Mouse (Mus musculus) liver, embryonic 16.5 days (tissue): ENCODE measurements around the gene Ywhab. TPM values are rescaled to one million over a fixed set of nuclear protein-coding genes. Genes with fewer than 3 reads are reported as not detected.
A peak's percentile ranks its signal among the peaks of the same experiment; 100 is the strongest.

Experiments
- ATAC-seq: fragments of 200-750 bp; cut with Nextera tagmentation; 2 replicates; pipeline ENCODE4 v1.8.0; 2017; ENCODE audit warnings: low read depth, mild to moderate bottlenecking, moderate number of reproducible peaks, moderate library complexity
- H3K27ac ChIP-seq: fragments of 300-500 bp; sonication (generic); 2 replicates; pipeline ENCODE4 v1.5.1; 2014; ENCODE audit warnings: mild to moderate bottlenecking, low read length
- H3K27me3 ChIP-seq: fragments of 300-500 bp; sonication (generic); 2 replicates; pipeline ENCODE4 v1.6.1; 2014; ENCODE audit warnings: low read depth, low read length, mixed read lengths; ENCODE audit not compliant: control insufficient read depth, insufficient read depth
- H3K36me3 ChIP-seq: fragments of 300-500 bp; sonication (generic); 2 replicates; pipeline ENCODE4 v1.6.1; 2014; ENCODE audit warnings: mild to moderate bottlenecking; ENCODE audit not compliant: control insufficient read depth, insufficient read depth
- H3K4me1 ChIP-seq: fragments of 300-500 bp; sonication (generic); 2 replicates; pipeline ENCODE4 v1.6.1; 2014; ENCODE audit warnings: low read depth, low read length, mixed read lengths; ENCODE audit not compliant: control insufficient read depth
- H3K4me2 ChIP-seq: fragments of 300-500 bp; sonication (generic); 2 replicates; pipeline ENCODE4 v1.6.1; 2014; ENCODE audit warnings: low read depth, low read length, mixed read lengths
- H3K4me3 ChIP-seq: fragments of 300-500 bp; sonication (generic); 2 replicates; pipeline ENCODE4 v1.5.1; 2014; ENCODE audit warnings: low read depth, mild to moderate bottlenecking, low read length
- H3K9ac ChIP-seq: fragments of 300-500 bp; sonication (generic); 2 replicates; pipeline ENCODE4 v1.6.1; 2014; ENCODE audit warnings: low read depth, low read length
- H3K9me3 ChIP-seq: fragments of 300-500 bp; sonication (generic); replicated peaks from 2 replicates; pipeline ENCODE4 v1.6.1; 2016; ENCODE audit warnings: low read length; ENCODE audit not compliant: control insufficient read depth
- WGBS: fragments of 180-500 bp; shearing (Covaris S2); extraction: QIAGEN DNeasy Blood & Tissue Kit; methylation state at CpG from one replicate; pipeline ENCODE4 v1.1.7; 2014; ENCODE audit not compliant: insufficient replicate concordance; 5-methylcytosine and 5-hydroxymethylcytosine counted together
- polyA plus RNA-seq: library from polyadenylated mRNA; unstranded; fragments of >200 nt; fragmentation: Nextera tagmentation; extraction: Ambion mirVana; gene quantifications from 2 replicates; pipeline ENCODE4 v1.2.1, GENCODE M21; 2015

The Ywhab gene
- polyA plus RNA-seq, 1 experiment from 2014 or later, result 82.9 TPM

- H3K4me3 ChIP-seq, result peak overlapping the region; percentile 37
- no peaks in the 10 kb centered on the region for H3K27me3 ChIP-seq
- H3K27ac ChIP-seq, result no peak overlapping the region
- 2% methylated on average over 13 of the region's 16 CpGs for WGBS
- H3K36me3 ChIP-seq, result no peaks in the 10 kb centered on the region
- ATAC-seq, result peak; percentile 77
- H3K9me3 ChIP-seq, result no peaks in the 10 kb centered on the region
- H3K4me1 ChIP-seq, result peaks cover 3% of the 10 kb centered on the region; the same call in 1 of the 2 replicates
- H3K4me2 ChIP-seq, result peak overlapping the region; percentile 59
- H3K9ac ChIP-seq, result no peak overlapping the region
Observed at GRCm38 (mm10) chr2:164047197-164047690, 52.5 kb downstream of the Ywhab start.

GRCm38 (mm10) chr2:164053767-164054166, 59.0 kb downstream of the Ywhab start:
- Histone ChIP-seq H3K4me2 (no peak overlapping the region), H3K9ac (no peak overlapping the region), H3K4me1 (no peaks in the 10 kb centered on the region), H3K4me3 (no peak overlapping the region), H3K27me3 (no peaks in the 10 kb centered on the region), H3K36me3 (peaks cover 19% of the 10 kb centered on the region), H3K27ac (no peak overlapping the region), H3K9me3 (no peaks in the 10 kb centered on the region)
- WGBS, result 76% methylated on average over 8 of the region's 8 CpGs
- no peak for ATAC-seq

- Histone ChIP-seq H3K9ac (no peak overlapping the region), H3K27me3 (no peaks in the 10 kb centered on the region), H3K9me3 (no peaks in the 10 kb centered on the region), H3K4me3 (no peak overlapping the region), H3K36me3 (peaks cover 19% of the 10 kb centered on the region), H3K4me2 (no peak overlapping the region), H3K4me1 (no peaks in the 10 kb centered on the region), H3K27ac (no peak overlapping the region)
- no peak for ATAC-seq
- 79% methylated on average over 8 of the region's 8 CpGs for WGBS
Observed at GRCm38 (mm10) chr2:164054671-164055070, 59.9 kb downstream of the Ywhab start.

- H3K9me3 ChIP-seq, result no peaks in the 10 kb centered on the region
- H3K27me3 ChIP-seq, result no peaks in the 10 kb centered on the region
- H3K4me2 ChIP-seq, result no peak overlapping the region
- no peak overlapping the region for H3K4me3 ChIP-seq
- peaks cover 22% of the 10 kb centered on the region for H3K36me3 ChIP-seq
- no peak for ATAC-seq
- no peaks in the 10 kb centered on the region for H3K4me1 ChIP-seq
- WGBS, result 86% methylated on average over 8 of the region's 8 CpGs
- H3K9ac ChIP-seq, result no peak overlapping the region
- H3K27ac ChIP-seq, result no peak overlapping the region
Observed at GRCm38 (mm10) chr2:164059634-164060235, 65.0 kb downstream of the Ywhab start.

Other genes with a start within 250 kb of the Ywhab start
- gene Ada, start 244.7 kb upstream of the Ywhab start, polyA plus RNA-seq, result 3.4 and 3.5 TPM in 2 replicates
- gene Ccn5, start 174.1 kb upstream of the Ywhab start, polyA plus RNA-seq, result 0.05 TPM in 2 replicates
- not detected in 2 replicates for gene Kcnk15, start 141.3 kb upstream of the Ywhab start, polyA plus RNA-seq
- 0.18 and 0.26 TPM in 2 replicates for gene Rims4, start 76.3 kb upstream of the Ywhab start, polyA plus RNA-seq
- 0.20 and 0.34 TPM in 2 replicates for gene Pabpc1l, start 30.5 kb downstream of the Ywhab start, polyA plus RNA-seq
- 12.8 and 14.0 TPM in 2 replicates for gene Stk4, start 75.4 kb downstream of the Ywhab start, polyA plus RNA-seq
- gene Tomm34, start 76.2 kb downstream of the Ywhab start, polyA plus RNA-seq, result 16.2 and 16.9 TPM in 2 replicates
- not detected in 2 replicates for gene Kcns1, start 176.2 kb downstream of the Ywhab start, polyA plus RNA-seq
- gene Wfdc5, start 187.8 kb downstream of the Ywhab start, polyA plus RNA-seq, result not detected in 2 replicates
- not detected in 2 replicates for gene Wfdc12, start 195.6 kb downstream of the Ywhab start, polyA plus RNA-seq
- not detected in 2 replicates for gene Wfdc15a, start 205.2 kb downstream of the Ywhab start, polyA plus RNA-seq
- 0.45 TPM in 1 of 2 replicates, not detected in the other for gene Wfdc15b, start 226.7 kb downstream of the Ywhab start, polyA plus RNA-seq
- gene Svs2, start 243.5 kb downstream of the Ywhab start, polyA plus RNA-seq, result not detected in 2 replicates